Mouse (Mus musculus) frontal cortex, postnatal 36 days (tissue): ENCODE data around the gene Vmn1r130.
"Not testable (repeated sequence)": the region's sequence is repeated elsewhere in the genome, so short reads cannot be mapped to it uniquely, and the experiment has no call there.

Experiments used
- DNase-seq, 2 experiments: peaks; one replicate each; pipeline ENCODE4 v3.0.0; 2022; ENCODE audit warnings: low spot score in 2 of 2

Gene Vmn1r130

DNA sequence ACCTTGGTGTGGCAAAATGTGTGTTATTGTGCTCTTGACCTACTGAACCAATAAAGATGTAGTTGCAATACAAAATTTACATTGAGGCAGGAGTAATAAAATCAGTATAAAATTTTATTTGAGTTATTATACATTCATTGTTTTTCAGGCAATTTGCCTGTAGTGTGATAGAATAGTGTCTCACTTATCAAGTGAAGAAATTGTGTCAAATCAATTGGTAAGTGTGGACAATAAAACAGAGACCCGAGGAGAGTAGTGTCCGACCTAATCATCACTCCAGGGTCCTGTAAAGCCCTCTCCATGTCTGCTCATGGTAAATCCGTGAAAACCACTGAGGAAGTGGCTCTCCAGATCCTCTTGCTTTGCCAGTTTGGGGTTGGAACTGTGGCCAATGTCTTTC is at the start of gene Vmn1r130:
Gene Vmn1r130 (plus strand): TSS at position 301 of the 400 bp plus-strand sequence.
- DNase-seq, result not testable (repeated sequence)

DNA sequence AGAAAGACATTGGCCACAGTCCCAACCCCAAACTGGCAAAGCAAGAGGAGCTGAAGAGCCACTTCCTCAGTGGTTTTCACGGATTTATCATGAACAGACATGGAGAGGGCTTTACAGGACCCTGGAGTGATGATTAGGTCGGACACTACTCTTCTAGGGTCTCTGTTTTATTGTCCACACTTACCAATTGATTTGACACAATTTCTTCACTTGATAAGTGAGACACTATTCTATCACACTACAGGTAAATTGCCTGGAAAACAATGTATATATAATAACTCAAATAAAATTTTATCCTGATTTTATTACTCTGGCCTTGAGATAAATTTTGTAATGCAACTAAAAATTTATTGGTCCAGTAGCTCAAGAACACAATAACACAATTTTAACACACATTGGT is 34.4 kb downstream of the Vmn1r130 start, which contains the start of gene Vmn1r131:
Gene Vmn1r131 (minus strand): TSS at position 101 of the 400 bp plus-strand sequence.
- not testable (repeated sequence) for DNase-seq
